Mouse (Mus musculus): ENCODE measurements around the gene Zbtb25.

Zbtb25 gene

GRCm38 (mm10) chr12:76369206-76369977, at the start of gene Zbtb25:
Gene Zbtb25, minus strand, starts transcription at chr12:76369602.
- DNase-seq, result peak; percentile 88 to 94

GRCm38 (mm10) chr12:76418346-76418745, 48.9 kb upstream of the Zbtb25 start:
- no peak for DNase-seq

GRCm38 (mm10) chr12:76417433-76417854, 48.0 kb upstream of the Zbtb25 start, which contains the start of gene Ppp1r36:
Gene Ppp1r36, plus strand, starts transcription at chr12:76417538.
- peak; percentile 32 to 66 for DNase-seq

- DNase-seq, result no peak
Measured at GRCm38 (mm10) chr12:76415383-76416010, 46.1 kb upstream of the Zbtb25 start.

GRCm38 (mm10) chr12:76409166-76409565, 39.8 kb upstream of the Zbtb25 start:
- no peak for DNase-seq

- no peak for DNase-seq
Measured at GRCm38 (mm10) chr12:76407184-76407583, 37.8 kb upstream of the Zbtb25 start.

GRCm38 (mm10) chr12:76405971-76406370, 36.6 kb upstream of the Zbtb25 start:
- peak; percentile 20 to 23 for DNase-seq

- peak; percentile 32 to 39 for DNase-seq
Measured at GRCm38 (mm10) chr12:76405183-76405970, 36.0 kb upstream of the Zbtb25 start.

GRCm38 (mm10) chr12:76404836-76405182, 35.4 kb upstream of the Zbtb25 start:
- DNase-seq, result peak in 1 of 2 experiments; percentile 35

- peak; percentile 100 for DNase-seq
Measured at GRCm38 (mm10) chr12:76403886-76404537, 34.6 kb upstream of the Zbtb25 start, which contains the start of gene Hspa2. Gene Hspa2, plus strand, starts transcription at chr12:76404176.

GRCm38 (mm10) chr12:76402991-76403885, 33.8 kb upstream of the Zbtb25 start:
- DNase-seq, result no peak

GRCm38 (mm10) chr12:76401674-76402073, 32.3 kb upstream of the Zbtb25 start:
- DNase-seq, result no peak

GRCm38 (mm10) chr12:76397281-76397680, 27.9 kb upstream of the Zbtb25 start:
- no peak for DNase-seq

GRCm38 (mm10) chr12:76392979-76393378, 23.6 kb upstream of the Zbtb25 start:
- no peak for DNase-seq

GRCm38 (mm10) chr12:76391595-76392271, 22.3 kb upstream of the Zbtb25 start:
- no peak for DNase-seq

- DNase-seq, result no peak
Measured at GRCm38 (mm10) chr12:76388794-76389193, 19.4 kb upstream of the Zbtb25 start.

GRCm38 (mm10) chr12:76385342-76385741, 15.9 kb upstream of the Zbtb25 start:
- DNase-seq, result no peak

- DNase-seq, result no peak
Measured at GRCm38 (mm10) chr12:76380151-76380550, 10.7 kb upstream of the Zbtb25 start.

GRCm38 (mm10) chr12:76378556-76378955, 9.2 kb upstream of the Zbtb25 start:
- no peak for DNase-seq

GRCm38 (mm10) chr12:76377726-76378125, 8.3 kb upstream of the Zbtb25 start:
- DNase-seq, result no peak

GRCm38 (mm10) chr12:76377059-76377458, 7.7 kb upstream of the Zbtb25 start:
- no peak for DNase-seq

Data from lung, postnatal 4 days (tissue).